Mouse (Mus musculus) hematopoietic stem cell, adult 5-6 weeks (primary cell): ENCODE data around the gene Cd79b. TPM values are rescaled to one million over a fixed set of nuclear protein-coding genes. Genes with fewer than 3 reads are reported as not detected.
"Not testable (repeated sequence)": the region's sequence is repeated elsewhere in the genome, so short reads cannot be mapped to it uniquely, and the experiment has no call there.

Experiments
- ATAC-seq, 2 experiments: fragments of 125-278 bp in 1 of 2; replicated peaks in 1 of 2; 2 replicates each; pipeline ENCODE4 v1.8.0; 2016 to 2017; ENCODE audit warnings: inconsistent platforms in 2 of 2, mild to moderate bottlenecking in 2 of 2, moderate number of reproducible peaks in 2 of 2, low read depth in 1 of 2, moderate TSS enrichment in 1 of 2; ENCODE audit not compliant: low FRiP score in 2 of 2, poor library complexity in 2 of 2, severe bottlenecking in 2 of 2, insufficient read depth in 1 of 2, low TSS enrichment in 1 of 2
- total RNA-seq: library from RNA; stranded (forward); fragments of 172-1452, 232-1000 nt; gene quantifications from 2 replicates; pipeline ENCODE4 v1.2.3, GENCODE M21; 2017

Cd79b gene
- total RNA-seq: 15.9 and 30.2 TPM in 2 replicates

GRCm38 (mm10) chr11:106314333-106314812 lies at the start of gene Cd79b:
Cd79b (minus strand) TSS chr11:106314762.
- ATAC-seq: 0 out of 4 replicates have a peak, but pooled peaks of 1 of the 2 experiments have one; percentile 37

DNA sequence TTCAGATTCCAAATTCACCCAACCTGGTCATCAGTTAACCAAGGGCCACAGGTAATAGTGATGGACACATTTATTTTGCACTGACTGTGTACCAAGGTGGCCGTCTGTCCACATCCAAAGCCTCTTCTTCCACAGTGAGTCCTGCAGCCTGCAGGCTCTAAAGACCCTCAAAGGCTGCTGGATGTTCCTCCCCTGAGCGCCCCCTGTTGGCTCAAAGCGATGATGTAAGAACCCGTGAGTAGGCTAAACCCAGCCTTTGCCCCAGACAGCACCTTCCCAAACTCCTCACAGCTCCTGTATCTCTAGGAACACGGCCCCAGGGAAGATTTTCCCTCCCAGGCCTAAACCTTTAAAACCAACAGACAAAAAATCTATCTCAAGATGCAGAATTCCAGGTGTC lies 44.8 kb upstream of the Cd79b start:
- ATAC-seq: peak; percentile 49 to 58; a peak in 3 of 4 replicates

DNA sequence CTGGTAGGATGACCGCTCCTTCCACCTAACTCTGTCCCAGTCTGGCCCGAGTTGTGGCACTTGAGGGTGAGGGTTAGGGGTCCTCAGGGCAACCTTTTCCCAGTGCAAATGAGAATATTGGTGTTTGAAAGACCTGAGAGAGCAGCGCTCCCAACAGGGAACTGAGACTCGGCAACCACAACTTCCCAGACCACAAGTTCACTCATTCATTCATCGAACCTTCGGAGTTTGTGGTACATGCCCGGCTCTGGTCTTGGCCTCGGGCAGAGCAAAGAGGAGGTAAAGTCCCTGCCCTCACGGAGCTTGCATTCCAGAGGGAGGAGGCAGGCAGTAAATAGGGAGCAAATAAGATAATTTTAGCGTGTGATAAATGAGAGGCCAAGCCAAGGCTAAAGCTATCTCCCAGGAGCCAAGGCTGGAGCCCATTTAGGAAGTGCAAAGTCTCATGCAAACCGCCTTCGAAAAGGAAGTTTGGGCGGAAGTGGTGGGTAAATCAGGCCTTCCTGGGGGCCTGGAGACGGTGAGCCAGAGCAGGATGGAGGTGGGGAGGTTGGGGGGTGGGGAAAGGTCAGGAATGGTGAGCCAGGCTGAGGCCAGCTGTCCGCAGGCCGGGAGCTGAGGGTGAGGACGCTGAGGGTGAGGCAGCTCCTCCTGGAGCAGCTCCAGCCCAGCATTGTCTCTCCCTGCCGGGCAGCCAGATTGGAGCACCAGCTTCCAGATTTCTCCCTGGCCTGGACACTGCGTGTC lies 41.0 kb upstream of the Cd79b start:
- ATAC-seq: peak in 1 of 2 experiments; percentile 52; a peak in 1 of 4 replicates

GRCm38 (mm10) chr11:106354181-106354580 lies 39.6 kb upstream of the Cd79b start:
- no peak for ATAC-seq

GRCm38 (mm10) chr11:106353188-106353587 lies 38.6 kb upstream of the Cd79b start, which contains the start of gene Scn4a:
Scn4a (minus strand) TSS chr11:106353288.
- ATAC-seq: no peak

DNA sequence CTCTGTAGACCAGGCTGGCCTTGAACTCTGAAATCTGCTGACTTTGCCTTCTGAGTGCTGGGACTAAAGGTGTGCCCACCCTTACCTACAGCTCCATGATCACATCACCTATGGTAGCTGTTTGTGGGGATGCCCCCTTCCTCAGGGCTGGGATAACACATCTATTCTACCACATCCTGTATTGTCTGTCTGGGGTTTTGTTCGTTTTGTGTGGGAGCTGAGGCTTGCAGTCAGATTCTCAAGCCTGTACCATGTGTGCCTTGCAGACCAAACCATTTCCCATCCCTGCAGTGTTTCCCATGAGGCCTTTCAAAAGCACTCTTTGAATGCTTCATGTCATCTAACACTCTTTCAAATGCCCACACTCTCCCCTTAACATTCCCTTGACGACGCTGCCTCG lies 37.4 kb upstream of the Cd79b start:
- ATAC-seq: no peak

- ATAC-seq: no peak
Observed at GRCm38 (mm10) chr11:106351253-106351652, 36.7 kb upstream of the Cd79b start.

DNA sequence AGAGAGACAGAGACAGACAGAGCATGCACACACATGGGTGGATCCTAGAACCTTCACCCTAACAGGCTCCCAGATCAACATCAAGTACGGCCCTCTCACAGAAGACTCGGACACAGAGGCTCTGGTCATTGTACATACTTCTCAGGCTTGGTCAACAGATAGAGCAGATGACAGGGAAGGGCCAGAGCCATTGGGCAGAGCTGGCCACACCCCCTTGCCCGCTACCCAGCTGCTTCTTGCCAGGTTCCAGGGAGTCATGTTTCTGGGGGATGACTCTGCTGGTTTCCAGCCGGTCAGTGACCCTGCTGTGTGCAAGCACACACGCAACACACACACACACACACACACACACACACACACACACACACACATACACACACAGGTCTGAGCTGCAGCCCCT lies 36.3 kb upstream of the Cd79b start:
- no peak for ATAC-seq

- no peak for ATAC-seq
Observed at GRCm38 (mm10) chr11:106349772-106350171, 35.2 kb upstream of the Cd79b start.

DNA sequence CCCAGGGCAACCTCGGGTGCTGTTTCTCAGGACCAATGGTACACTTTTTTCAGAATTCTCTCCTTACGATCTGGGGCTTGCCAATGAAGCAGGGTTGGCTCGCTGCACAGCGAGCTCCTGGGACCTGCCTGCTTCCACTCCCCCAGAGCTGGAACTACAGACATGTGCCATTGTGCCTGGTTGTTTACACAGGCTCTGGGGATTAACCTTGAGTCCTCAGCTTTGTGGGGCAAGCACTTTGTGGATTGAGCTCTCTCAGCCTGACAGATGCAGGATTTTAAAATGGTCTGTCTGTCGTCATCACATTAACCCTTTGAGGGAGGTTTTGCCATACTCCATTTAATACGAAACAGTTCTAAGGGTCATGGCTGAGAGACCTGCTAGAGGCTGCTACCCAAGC lies 30.3 kb upstream of the Cd79b start:
- no peak for ATAC-seq

- ATAC-seq: peak; percentile 41 to 54; a peak in 3 of 4 replicates
Observed at GRCm38 (mm10) chr11:106340990-106341520, 26.5 kb upstream of the Cd79b start.

DNA sequence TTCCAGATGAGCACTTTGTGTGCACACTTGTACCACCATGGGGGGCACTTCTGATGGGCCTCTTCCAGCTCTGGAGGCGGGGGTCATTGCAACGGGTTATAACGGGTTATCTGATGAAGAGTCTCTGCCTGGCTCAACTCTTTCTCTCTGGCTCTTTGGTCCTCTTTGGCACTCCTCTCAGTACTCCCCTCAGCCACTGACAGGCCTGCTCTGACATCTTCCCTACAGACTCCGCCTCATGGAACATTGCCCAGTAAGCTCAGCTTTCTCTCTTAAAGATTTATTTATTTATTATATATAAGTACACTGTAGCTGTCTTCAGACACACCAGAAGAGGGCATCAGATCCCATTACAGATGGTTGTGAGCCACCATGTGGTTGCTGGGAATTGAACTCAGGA lies 24.8 kb upstream of the Cd79b start:
- not testable (repeated sequence) for ATAC-seq

DNA sequence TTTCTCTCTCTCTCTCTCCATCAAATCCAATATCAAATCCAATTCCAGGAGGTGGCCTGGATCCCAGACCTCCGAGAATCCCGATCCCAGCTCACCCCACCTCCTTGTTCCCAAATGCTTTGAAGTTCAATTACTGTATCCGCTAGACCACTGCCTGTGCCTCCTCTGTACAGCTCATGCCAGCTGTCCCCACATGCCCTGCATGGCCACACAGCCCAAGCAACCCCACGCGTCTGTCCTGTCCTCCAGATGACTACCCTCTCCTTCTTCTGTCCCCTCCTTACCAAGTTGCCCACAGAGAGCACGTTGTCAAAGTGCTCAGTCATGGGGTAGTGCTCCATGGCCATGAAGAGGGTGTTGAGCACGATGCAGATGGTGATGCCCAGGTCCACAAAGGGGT lies 24.3 kb upstream of the Cd79b start:
- ATAC-seq: no peak

DNA sequence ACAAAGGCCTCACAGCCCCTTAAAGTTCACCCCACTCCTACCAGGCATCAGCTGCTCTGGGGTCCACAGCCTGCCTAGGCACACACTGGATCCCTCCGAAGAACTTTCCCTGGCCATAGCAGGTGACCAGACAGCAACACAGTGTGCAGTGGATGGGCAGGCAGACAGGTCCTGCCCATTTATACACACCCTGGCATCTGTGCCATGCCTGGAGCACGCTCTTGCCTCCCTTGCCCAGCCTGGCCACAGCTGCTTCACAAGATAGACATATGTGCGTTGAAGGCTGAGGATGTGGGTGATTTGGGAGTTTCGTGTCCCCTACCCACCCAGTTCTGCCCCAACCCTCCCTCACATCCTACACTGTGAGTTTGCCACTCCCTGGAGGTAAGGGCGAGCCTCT lies 23.5 kb upstream of the Cd79b start:
- no peak for ATAC-seq

DNA sequence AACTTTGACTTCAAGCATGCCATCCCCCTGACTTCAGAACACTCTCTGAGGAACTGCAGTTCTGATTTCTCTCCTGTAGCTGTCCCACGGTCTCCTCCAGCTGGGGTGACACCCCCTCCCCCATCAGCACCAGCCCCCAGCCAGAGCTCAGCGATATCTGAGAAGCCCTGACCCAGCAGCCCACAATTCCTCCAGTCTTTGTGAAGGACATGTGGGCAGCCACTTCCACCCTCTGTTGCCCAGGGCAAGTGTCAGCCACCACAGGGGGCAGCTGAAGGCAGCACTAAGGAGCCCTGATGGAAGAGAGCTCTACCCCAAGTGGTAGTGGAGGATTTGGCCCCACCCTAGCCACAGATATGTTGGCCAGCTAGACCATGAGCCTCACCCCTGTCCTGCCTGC lies 19.5 kb upstream of the Cd79b start:
- peak; percentile 17 to 34; a peak in 2 of 4 replicates for ATAC-seq

DNA sequence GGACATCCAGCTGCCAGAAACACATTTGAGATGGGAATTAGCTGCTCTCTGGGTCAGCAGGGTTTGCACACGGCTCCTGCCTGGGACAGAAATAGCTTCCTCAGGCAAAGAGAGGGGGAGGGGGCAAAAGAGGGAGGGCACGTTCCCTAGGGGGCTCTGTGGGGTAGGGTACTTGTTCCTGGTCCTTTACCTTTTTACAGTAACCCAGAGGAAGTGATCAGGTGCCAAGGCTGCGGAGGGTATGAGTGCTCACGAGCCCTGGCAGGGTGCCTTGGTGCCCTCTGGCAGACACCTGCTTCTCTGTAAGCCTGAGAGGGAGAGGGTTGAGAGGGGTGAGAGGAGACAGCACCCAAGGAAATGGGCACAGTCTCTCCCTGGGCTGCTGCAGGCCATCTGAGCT lies 17.9 kb upstream of the Cd79b start:
- ATAC-seq: 0 out of 4 replicates have a peak, but pooled peaks of 1 of the 2 experiments have one; percentile 8

DNA sequence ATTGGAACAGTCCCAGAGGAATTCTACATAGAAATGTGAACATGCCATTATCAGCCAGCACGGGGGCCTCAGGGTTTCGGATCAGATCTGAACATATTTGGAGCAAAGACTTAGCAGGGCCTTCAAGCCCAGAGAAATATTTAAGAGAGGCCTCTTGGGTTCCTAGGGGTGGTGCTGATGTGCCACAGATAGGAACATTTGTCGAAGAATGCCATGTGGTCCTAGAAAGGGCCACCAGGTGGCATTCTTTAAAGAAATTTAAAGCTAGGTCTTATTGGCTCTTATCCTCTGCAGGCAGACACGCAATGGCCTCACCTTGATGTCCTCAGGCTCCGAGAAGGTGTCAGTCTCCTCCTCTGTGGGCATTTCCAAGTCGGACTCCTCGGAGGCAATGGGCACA lies 15.1 kb upstream of the Cd79b start:
- ATAC-seq: peak; percentile 65 to 70; a peak in 3 of 4 replicates

DNA sequence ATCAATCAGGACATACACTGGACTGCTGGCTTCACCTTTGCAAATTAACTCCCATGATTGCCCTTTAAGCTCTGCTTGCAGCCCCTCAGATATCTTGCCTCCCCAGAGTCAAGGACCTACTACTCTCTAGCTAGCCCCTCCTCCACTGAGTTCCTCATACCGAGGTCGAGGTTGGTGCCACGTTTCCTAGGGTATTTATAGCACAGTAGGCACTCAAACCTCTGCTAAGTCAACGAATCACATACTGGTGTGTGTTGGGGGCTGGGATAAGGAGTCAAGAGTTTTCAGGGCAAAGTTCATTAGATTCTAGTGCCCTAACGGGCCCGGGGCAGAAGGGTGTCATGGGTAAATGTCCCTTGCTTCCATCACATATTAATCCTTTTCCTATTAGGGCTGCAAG lies 14.6 kb upstream of the Cd79b start:
- ATAC-seq: no peak

DNA sequence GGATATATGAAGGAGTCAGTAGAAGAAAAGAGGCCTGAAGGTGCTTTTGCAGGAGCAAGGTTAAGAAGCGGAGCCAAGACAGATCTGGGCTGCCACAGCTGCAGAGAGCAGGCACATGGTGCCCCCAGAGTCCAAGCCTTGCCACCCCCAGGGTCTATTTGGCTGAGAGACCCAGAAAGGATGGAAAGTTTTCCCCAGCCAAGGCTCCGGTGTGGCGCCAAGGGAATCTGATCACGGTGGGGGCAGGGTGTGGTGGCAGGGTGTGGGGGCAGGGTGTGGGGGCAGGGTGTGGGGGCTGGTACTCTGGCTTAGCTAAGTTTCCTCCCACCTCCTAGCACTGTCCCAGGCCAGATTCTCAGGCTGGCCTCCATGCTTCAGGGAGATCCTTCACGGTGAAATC lies 14.0 kb upstream of the Cd79b start:
- no peak for ATAC-seq
